ENCODE assay signal across 9 mouse cellular contexts in the genomic region with DNA sequence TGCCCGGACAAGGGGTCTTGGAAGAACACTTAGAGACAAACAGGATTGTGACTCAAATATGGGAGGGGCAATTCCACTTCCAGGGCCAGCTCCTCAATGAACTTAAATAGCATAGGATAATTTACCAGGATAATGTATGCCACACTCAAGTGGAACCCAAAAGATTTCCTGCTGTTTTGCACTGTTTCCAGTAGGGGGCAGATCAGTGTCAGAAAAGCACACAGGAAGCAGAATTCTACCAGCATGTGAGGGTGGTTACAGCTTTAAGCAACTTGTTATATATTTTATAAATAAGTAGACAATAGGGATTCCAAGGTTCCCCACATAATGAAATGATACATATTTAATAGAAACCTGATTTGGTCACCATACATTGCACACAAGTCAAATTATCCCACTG. TPM values are rescaled to one million over a fixed set of nuclear protein-coding genes. Genes with fewer than 3 reads are reported as not detected.
DNase-seq lines count a peak whose midpoint lies in the region; TF ChIP-seq lines count a peak whose summit lies in the region.
"Had no signal": no experiment of that assay in that cellular context is flagged by ENCODE, and none has a peak within 500 bp of the region (broad histone marks: within the 10 kb centered on the region; RNA-seq: fewer than 3 reads in every experiment).

No protein-coding gene starts in this region.

- peak; percentile 77 for TF ChIP-seq CTCF in left cerebral cortex, adult 2 months (IDR thresholded peaks at IDR 0.05)
- peak in 2 of 3 experiments; percentile 2 to 24; a peak in 2 of 6 replicates for TF ChIP-seq CTCF in MEL (IDR thresholded peaks at IDR 0.05 in 2 of 3, conservative IDR thresholded peaks at IDR 0.05 in 1 of 3; ENCODE audit: control insufficient read depth in 1 of 3, insufficient read depth in 1 of 3, low read depth in 2 of 3, low read length in 3 of 3, poor library complexity in 1 of 3, severe bottlenecking in 1 of 3)

- DNase-seq in cerebellum, adult 9-10 months = peak; percentile 8
- DNase-seq in cerebellum, postnatal 4 days (ENCODE audit: low spot score in 2 of 2) = no peak
- no peak for DNase-seq in left cerebral cortex, adult 2 months (ENCODE audit: extremely low spot score in 1 of 2, low spot score in 2 of 2)
- no peak for DNase-seq in left cerebral cortex, adult 11 months (ENCODE audit: low spot score)
- no peak for DNase-seq in MEL (ENCODE audit: low read depth, low spot score)
- peak; percentile 12 for DNase-seq in lung, postnatal 14 days
- no peak for DNase-seq in adrenal gland, adult 2 months
- DNase-seq in adrenal gland, postnatal 14 days = no peak

- H3K9me3 ChIP-seq in MEL (replicated peaks; ENCODE audit: insufficient read depth, low read length) = no peaks in the 10 kb centered on the region
- H3K9me3 ChIP-seq: embryonic facial prominence, embryonic 12.5 days had no signal

- H3K27me3 ChIP-seq in MEL (ENCODE audit: control insufficient read depth in 1 of 2, insufficient read depth in 2 of 2, low read length in 2 of 2) = no peaks in the 10 kb centered on the region; a peak in 1 of 4 replicates
- H3K27me3 ChIP-seq: embryonic facial prominence, embryonic 12.5 days had no signal

- no peak overlapping the region for H3K4me3 ChIP-seq in left cerebral cortex, adult 2 months
- H3K4me3 ChIP-seq in MEL (ENCODE audit: control insufficient read depth in 1 of 2, insufficient read depth in 1 of 2, low read depth in 2 of 2, low read length in 2 of 2) = no peak overlapping the region
- H3K4me3 ChIP-seq: embryonic facial prominence, embryonic 12.5 days had no signal

- TF ChIP-seq POLR2A in MEL (IDR thresholded peaks at IDR 0.05; ENCODE audit: control insufficient read depth in 1 of 2, insufficient read depth in 1 of 2, low read depth in 1 of 2, low read length in 2 of 2, poor library complexity in 1 of 2) = no peak

- no peak for TF ChIP-seq EP300 in MEL (IDR thresholded peaks at IDR 0.05; ENCODE audit: low read depth in 1 of 2, low read length in 2 of 2)

- H3K27ac ChIP-seq in left cerebral cortex, adult 2 months = no peak overlapping the region
- no peak overlapping the region for H3K27ac ChIP-seq in MEL (ENCODE audit: control insufficient read depth, low read depth, low read length)
- H3K27ac ChIP-seq: embryonic facial prominence, embryonic 12.5 days had no signal

- H3K36me3 ChIP-seq in MEL (ENCODE audit: control insufficient read depth in 1 of 2, insufficient read depth in 2 of 2, low read length in 2 of 2) = no peaks in the 10 kb centered on the region
- H3K36me3 ChIP-seq: embryonic facial prominence, embryonic 12.5 days had no signal

- H3K4me1 ChIP-seq in MEL (ENCODE audit: control insufficient read depth in 1 of 2, insufficient read depth in 2 of 2, low read length in 2 of 2) = no peaks in the 10 kb centered on the region
- H3K4me1 ChIP-seq: embryonic facial prominence, embryonic 12.5 days had no signal

- H3K9ac ChIP-seq in MEL (ENCODE audit: control insufficient read depth, low read depth, low read length, poor library complexity, severe bottlenecking) = no peak overlapping the region
- H3K9ac ChIP-seq: embryonic facial prominence, embryonic 12.5 days had no signal

- H3K79me2 ChIP-seq in MEL (ENCODE audit: control insufficient read depth, insufficient read depth, low read length, poor library complexity) = no peaks in the 10 kb centered on the region

- TF ChIP-seq RAD21 in MEL (IDR thresholded peaks at IDR 0.05; ENCODE audit: low read depth, low read length) = peak; percentile 8

- intact Hi-C loops in left cerebral cortex, adult 2 months (cut with DNase I) = loop anchor here (10.0 kb wide), 1 partner anchor 93 kb away; no protein-coding TSS in a partner anchor

TF ChIP-seq in MEL, 35 proteins besides CTCF, POLR2A, EP300 and RAD21:
- TF ChIP-seq ETS1 (IDR thresholded peaks at IDR 0.05; ENCODE audit: low read depth, low read length) (no peak), MEF2A (IDR thresholded peaks at IDR 0.05; ENCODE audit: extremely low read depth, insufficient replicate concordance, low read depth, low read length, poor library complexity, severe bottlenecking) (no peak), MAX (IDR thresholded peaks at IDR 0.05; ENCODE audit: low read length) (no peak), RCOR1 (IDR thresholded peaks at IDR 0.05; ENCODE audit: low read depth, low read length) (no peak), NRF1 (IDR thresholded peaks at IDR 0.05; ENCODE audit: insufficient read depth, low read depth, low read length, poor library complexity, severe bottlenecking) (no peak), MYB (IDR thresholded peaks at IDR 0.05; ENCODE audit: low read depth, low read length) (no peak)
TF ChIP-seq in MEL: peak in this region for 0.

RNA-seq across cellular contexts. Expression of gene Ankrd22, which starts 13.9 kb away (rescaled TPM):
- total RNA-seq in left cerebral cortex, adult 2 months (2021) = not detected
- total RNA-seq in MEL (2012; rRNA removed) = not detected in 2 replicates
- polyA plus RNA-seq in MEL (2012; ENCODE audit: insufficient read depth in 1 of 2, insufficient read length in 2 of 2, low read depth in 1 of 2, low replicate concordance in 2 of 2, missing spikeins in 1 of 2) = not detected
- total RNA-seq in adrenal gland, adult 2 months (2021) = not detected
- polyA plus RNA-seq in adrenal gland, adult 2 months (2012; rRNA removed) = not detected in 2 replicates
- 0.11 TPM in 1 of 2 replicates, not detected in the other for total RNA-seq in adrenal gland, postnatal 14 days (2021)

RNA-seq across cellular contexts. Expression of gene Stambpl1, which starts 40.1 kb away (rescaled TPM):
- total RNA-seq in left cerebral cortex, adult 2 months (2021) = 10 to 100 TPM; 18.5 to 21.6 TPM
- not detected in 2 replicates for total RNA-seq in MEL (2012; rRNA removed)
- not detected for polyA plus RNA-seq in MEL (2012; ENCODE audit: insufficient read depth in 1 of 2, insufficient read length in 2 of 2, low read depth in 1 of 2, low replicate concordance in 2 of 2, missing spikeins in 1 of 2)
- total RNA-seq in adrenal gland, adult 2 months (2021) = 1 to 10 TPM; 3.7 to 5.9 TPM
- 2.6 and 3.8 TPM in 2 replicates for polyA plus RNA-seq in adrenal gland, adult 2 months (2012; rRNA removed)
- total RNA-seq in adrenal gland, postnatal 14 days (2021) = 5.6 and 8.0 TPM in 2 replicates

RNA-seq across cellular contexts. Expression of gene Lipm, which starts 51.2 kb away (rescaled TPM):
- under 1 TPM in 1 of 2 experiments, not detected in 1; 0.12 TPM for total RNA-seq in left cerebral cortex, adult 2 months (2021)
- not detected in 2 replicates for total RNA-seq in MEL (2012; rRNA removed)
- not detected for polyA plus RNA-seq in MEL (2012; ENCODE audit: insufficient read depth in 1 of 2, insufficient read length in 2 of 2, low read depth in 1 of 2, low replicate concordance in 2 of 2, missing spikeins in 1 of 2)
- not detected for total RNA-seq in adrenal gland, adult 2 months (2021)
- not detected in 2 replicates for polyA plus RNA-seq in adrenal gland, adult 2 months (2012; rRNA removed)
- total RNA-seq in adrenal gland, postnatal 14 days (2021) = not detected in 2 replicates

Comparison
In these comparisons a context has a peak if more than half of its experiments do, and no peak if none do; other contexts are left out.
1. DNase-seq: peak in cerebellum, adult 9-10 months (single experiment) and lung, postnatal 14 days (single experiment); none in cerebellum, postnatal 4 days (0 of 2), left cerebral cortex, adult 2 months (0 of 2), left cerebral cortex, adult 11 months (single experiment), MEL (single experiment), adrenal gland, adult 2 months (single experiment) and adrenal gland, postnatal 14 days (single experiment).